Mouse (Mus musculus): ENCODE measurements around the gene Erp29. TPM values are rescaled to one million over a fixed set of nuclear protein-coding genes. Genes with fewer than 3 reads are reported as not detected.
A peak's percentile ranks its signal among the peaks of the same experiment; 100 is the strongest.
"Not testable (repeated sequence)": the region's sequence is repeated elsewhere in the genome, so short reads cannot be mapped to it uniquely, and the experiment has no call there.

Gene Erp29
- 110 and 116 TPM in 2 replicates for total RNA-seq (2021)
- long read RNA-seq, experiment 1, full-length matches to known transcripts: 70 of 80 reads
- long read RNA-seq, experiment 1, partial matches to known transcripts: 0 of 80 reads
- long read RNA-seq, experiment 1, other reads (novel, unspliced or antisense): 10 of 80 reads
- long read RNA-seq, experiment 2, full-length matches to known transcripts: 66 of 77 reads
- long read RNA-seq, experiment 2, partial matches to known transcripts: 9 of 77 reads
- long read RNA-seq, experiment 2, other reads (novel, unspliced or antisense): 2 of 77 reads

DNA sequence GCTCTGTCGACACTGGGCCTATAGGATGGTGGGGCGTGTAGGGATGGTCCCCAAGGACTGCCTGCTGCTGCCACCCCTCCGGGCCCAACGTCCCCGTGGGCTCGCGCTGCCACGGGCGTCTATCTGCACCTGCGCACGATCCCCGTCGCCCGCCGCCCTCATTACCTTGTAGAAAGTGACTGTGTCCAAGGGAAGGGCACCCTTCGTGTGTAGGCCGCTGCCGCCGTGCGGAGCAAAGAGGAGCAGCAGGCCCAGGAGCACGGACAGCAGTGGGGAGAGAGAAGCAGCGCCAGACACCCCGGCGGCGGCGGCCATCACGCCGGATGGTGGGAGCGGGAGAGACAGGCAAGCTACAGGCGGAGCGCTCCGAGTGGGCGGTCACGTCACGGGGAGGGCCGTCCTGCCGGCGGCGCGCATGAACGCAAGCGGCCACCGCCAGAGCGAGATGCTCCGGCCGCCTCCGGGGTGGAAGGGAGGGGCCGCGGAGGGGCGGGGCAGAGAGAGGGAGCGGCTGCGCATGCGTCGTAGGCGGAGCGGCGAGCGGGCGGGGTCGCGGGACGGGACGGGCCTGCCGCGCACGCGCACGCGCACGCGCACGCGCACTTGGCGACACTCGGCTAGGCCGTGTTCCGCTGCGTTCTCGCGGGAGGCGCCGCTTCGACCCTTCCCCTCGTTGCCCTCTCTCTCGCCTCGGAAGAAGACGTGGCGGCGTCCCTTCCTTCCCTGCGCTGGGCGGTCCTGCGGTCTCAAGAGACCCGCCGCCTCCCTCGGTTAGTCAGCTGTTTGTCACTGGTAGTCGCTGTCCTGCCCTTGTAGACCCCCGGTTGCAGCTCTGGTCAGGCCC lies at the start of gene Erp29:
TSS of gene Erp29 (minus strand) at position 481 of the 844 bp plus-strand sequence.
- DNase-seq: peak; percentile 100

DNA sequence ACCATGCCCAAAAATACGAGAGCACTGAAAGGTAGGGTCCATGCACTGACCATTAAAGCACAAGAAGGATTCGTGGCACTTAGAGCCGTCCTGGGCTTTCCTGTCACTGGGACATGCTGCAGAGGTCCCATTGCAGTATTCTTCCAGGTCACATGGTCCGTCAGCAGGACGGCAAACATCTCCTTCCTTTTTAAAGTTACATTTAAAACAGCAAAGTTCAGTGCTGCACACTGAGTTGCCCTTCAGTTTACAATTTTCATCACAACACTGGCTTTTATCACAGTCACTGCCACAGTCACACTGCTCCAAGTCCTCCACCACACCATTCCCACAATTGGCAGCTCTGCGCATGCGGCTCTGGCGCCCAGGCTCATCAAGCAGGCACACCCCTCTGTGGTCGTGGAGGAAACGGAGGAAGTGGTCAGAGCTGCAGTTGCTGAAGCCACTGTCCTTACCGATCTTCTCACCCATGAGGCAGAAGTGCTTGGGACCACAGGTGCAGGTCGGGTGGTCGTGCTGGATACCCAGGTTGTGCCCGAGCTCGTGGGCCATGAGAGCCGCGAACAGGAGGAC lies 49.2 kb upstream of the Erp29 start:
- DNase-seq: not testable (repeated sequence)

DNA sequence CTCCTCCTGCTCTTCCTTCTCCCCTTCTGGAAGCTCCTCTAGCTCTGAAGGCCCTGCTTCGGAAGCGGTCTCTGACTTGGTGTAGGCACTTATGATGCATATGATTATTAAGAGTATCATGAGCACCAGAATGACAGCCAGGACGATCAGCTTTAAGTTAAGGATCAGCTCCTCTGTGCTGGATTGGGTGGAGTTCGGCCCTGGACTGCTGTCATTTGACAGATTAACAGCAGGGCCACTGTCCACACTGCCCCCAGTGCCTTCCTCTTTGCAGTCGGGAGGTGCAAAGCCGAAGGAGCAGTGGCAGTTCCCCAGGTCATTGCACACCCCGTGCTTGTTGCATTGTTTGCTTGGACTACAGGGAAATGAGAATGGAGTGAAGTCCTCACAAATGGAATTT lies 48.4 kb upstream of the Erp29 start:
- no peak for DNase-seq

DNA sequence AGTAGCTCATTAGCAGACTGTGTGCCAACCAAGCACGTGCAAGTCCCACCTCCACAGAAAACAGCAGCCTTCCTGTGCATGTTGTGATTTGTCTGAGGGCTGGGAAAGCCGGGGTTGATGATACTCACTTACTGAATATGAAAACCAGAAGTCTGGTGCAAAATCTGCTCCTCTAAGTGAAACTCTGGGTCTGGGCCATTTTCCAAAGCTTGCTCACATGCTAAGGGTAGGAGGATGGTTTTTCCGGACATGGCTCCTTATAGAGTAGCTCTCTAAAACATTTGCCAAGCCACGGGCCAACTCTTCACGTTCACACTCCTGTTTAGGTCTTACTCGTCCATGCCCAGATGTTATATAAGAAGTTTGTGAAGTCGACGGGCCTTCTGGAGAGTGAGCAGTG lies 41.0 kb upstream of the Erp29 start:
- DNase-seq: no peak

DNA sequence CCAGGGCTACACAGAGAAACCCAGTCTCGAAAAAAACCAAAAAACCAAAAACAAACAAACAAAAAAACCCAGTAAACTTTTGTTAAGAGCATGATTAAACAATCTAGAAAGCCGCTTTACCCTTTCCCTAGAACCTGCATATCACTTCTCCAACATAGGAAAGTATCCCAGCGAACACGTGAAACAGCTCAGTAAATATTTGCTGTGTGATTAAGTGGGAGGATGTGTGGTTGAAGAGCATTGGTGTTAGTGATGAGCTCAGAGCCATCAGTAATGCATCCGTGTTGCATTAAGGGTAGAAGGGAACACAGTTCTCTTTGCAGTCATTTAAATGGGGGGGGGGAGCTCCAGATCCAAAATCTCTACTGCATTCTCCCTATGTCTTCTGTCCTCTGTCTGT lies 32.5 kb upstream of the Erp29 start:
- no peak for DNase-seq

DNA sequence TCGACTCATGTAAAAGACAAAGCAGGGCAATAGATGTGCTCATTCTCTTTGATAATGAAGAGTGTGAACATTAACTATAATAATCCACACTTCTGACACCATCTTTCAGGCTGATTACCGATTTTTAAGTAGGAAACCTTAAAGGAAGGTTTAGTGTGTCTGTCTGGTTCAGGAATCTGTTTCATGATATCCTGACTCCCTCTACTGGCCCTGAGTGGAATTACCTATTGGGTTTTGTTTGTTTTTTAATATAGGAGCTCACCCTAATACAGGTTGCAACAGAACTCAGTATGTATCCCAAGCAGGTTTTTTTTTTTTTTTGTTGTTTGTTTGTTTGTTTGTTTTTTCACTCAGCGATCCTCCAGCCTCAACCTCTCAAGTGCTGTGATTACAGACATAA lies 25.4 kb upstream of the Erp29 start:
- peak; percentile 42 for DNase-seq

DNA sequence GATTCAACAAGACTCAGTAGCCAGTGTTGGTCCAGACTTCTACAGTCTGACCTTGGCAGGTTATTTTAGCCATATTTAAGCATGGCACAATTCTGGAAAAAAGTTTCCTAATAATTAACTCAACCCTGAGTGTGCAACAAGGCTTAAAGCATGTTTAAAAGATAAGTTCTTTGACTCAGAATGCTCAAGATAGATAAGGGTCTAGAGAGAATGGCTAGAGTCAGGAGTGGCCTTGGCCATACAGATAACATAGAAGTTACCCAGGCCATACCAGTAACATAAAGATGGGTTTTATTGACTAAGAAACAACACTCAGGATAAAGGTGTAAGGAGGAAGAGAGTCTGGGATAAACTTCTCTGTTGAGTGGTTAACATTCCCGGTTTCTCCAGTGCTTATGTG lies 23.7 kb upstream of the Erp29 start:
- no peak for DNase-seq

DNA sequence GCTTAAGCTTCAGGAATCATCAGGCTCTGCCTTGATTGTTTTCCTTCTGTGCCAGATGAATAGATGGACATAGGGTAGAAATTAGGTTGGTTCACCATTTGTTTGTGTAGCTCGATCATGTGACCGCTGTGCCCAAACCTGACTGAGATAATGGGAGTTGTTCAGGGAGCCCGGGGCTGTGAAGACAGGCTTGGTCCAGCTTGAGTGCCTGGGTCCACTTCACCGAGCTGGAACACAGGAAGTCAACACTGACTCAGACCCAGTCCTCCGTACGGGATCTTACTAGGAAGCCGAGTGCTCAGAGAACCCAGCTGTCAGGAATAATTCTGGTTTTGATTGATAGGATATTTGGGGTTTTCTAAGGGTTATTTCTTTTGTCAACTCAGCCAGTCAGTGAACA lies 22.3 kb upstream of the Erp29 start:
- DNase-seq: no peak

DNA sequence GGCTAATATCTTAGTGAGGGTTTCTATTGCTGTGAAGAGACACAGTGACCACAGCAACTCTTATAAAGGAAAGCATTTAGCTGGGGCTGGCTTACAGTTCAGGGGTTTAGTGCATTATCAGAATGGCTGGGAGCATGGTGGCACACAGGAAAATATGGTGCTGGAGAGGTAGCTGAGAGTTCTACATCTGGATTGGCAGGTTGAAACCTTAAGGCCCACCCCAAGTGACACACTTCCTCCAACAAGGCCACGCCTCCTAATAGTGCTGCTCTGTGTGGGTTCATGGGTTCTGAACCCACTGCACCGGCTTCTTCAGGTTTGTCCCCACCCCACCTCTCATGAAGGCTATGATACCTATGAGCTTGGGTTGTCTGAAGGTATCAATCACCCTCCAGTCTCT lies 20.1 kb upstream of the Erp29 start:
- no peak for DNase-seq

DNA sequence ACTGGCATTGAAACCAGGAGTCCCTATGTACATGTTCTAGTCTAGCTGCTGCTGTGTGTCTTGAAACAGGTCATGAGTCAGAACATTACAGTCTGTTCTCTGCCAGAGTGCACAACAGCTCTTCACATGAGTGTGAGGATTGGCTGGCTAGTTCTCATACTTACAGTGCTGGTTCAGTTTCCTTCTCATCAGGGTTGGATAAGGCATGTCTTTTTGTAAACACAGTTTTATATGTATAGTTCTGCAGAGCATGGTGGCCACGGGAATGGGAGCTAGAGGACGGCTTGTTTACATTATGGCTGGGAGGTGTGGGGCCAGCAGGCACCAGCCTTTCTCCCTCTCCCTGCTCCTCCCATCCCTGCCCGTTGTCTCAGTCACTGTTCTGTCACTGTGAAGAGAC lies 17.3 kb upstream of the Erp29 start:
- no peak for DNase-seq

DNA sequence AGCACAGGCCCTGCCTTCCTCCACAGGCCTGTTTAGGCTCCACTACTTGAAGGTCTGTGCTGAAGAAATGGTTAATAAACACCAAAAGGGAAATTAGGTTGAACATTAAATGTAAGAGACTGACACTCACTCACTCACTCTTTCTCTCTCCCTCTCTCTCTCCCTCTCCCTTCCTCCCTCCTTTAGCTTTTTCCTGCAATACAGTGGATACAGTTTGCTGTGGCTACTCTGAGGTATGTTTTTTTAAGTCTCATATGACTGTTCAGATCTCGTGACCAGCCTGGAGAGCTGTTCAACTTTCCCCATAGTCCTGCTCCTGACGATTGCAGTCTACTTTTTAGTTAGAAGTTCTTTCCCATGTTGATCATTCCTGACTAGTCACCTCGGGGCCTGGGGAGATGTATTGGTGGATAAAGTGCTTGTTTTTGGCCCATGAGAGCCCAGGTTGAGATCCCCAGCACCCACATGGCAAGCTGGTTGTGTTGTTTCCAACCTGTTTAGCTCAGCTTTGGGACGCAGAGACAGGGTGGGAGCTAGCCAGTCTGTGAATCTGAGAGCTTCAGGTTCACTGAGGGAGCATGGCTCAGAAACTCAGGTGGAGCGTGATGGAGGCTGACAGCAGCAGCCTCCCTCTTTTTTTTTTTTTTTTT lies 11.4 kb upstream of the Erp29 start:
- DNase-seq: no peak

DNA sequence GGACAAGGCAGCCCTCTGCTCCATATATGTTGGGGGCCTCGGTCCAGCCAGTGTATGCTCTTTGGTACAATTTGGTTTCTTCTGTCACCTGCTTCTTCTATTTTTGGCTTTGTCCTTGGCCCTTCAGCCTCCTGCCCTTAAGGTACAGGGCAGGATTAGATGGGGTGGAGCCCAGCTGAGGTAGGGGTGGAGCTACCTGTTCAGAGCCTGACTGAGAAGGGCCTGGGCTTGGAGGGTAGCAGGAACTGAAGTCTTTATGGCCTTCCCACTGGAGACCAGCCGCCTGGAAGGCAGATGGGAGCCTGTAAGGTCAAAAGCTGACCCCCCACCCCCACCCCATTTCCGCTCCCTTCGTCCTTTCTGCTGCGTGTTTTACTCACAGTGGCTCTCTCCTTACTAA lies 10.7 kb upstream of the Erp29 start:
- no peak for DNase-seq

DNA sequence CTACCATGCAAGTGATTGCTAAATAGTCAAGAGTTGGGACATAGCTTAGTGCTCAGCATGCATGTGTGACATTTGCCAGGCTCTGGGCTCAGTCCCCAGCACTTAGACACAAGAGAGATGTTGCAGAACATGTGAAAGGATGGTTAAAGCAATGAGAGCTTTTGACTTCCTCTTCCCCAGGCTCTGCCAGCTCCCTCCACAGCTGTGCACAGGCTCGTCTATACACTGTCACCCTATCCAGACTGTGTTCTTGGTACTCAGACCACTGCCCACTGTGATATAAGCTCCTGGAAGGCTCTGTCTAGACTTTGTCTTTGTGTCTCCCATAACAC lies 9.8 kb upstream of the Erp29 start:
- no peak for DNase-seq

DNA sequence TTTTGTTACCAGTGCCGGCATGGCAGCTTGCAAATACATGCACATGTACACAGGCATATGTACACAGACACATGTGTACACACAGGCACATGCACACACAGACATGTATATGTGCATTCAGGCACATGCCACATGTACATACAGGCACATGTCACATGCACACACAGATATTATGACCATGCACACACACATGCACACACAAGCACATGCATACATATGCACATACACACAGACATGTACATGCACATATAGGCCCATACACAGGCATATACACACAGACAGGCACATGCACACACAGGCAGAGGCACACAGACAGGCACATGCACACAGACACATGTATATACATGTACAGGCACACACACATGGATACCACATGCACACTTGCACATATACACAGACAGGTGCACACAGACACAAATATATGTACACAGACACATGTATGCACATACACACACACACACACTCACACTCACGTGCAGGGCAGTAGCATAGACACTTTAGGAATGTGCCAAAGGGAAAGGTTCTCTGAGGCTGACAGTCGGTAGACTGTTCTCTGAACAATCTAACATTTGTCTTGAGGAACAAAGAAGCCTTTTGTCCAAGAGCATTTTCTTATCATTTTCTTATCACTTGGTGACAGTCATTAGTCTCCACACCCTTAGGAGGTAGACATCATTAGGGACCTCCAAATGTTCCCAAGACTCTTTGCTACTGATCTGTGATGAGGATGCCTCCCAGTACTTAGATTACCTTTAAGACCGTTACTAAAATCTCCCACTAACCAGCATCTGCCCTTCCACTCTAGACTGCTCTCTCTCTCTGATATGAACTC lies 9.2 kb upstream of the Erp29 start:
- DNase-seq: no peak

DNA sequence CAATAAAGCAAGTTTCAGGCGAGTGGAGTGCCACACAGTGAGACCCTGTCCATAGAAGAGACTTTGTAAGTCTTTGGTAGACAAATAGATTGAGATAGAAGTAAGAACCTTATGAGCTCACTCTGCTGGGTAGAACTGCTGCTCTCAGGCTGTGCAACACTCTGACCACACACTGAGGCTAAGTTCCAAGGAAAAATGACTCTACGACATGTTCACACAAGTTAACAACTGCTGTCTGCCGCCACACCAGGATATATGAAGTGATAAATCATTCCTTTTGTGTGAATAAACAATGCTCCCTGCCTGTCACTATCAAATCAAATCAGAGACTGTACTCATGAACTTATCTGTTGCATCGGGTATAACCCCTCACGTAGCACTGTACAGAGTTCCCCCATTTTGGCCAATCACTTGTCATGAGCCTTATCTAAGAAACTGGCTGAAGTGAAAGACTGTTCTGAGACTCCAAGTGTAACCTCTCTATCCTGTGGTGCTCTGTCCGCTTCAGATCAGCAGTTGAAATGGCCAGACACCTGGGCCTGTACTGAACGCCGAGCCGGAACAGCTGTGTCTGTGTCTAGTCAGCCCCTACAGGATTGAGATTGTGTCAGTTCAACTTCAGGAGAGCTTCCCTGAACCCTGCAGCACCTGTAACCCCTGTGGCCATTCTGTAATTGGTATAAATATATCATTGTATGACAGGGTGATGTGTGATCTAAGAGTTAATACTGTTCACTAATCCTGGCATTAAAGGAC lies 3.4 kb upstream of the Erp29 start:
- no peak for DNase-seq

DNA sequence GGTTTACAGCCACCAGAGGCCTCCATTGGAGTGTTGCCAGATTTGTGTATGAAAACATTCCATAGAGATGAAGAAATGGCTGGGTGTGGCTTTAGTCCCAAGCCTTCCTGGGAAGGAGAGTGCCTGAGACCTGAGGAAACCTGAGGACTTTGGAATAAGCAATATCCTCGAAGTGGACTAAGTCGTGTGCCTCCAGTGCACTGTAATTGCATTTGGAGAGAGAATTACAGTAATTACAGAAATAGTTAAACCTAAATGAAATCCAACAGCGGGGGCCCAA lies 2.1 kb upstream of the Erp29 start:
- peak; percentile 45 for DNase-seq

DNA sequence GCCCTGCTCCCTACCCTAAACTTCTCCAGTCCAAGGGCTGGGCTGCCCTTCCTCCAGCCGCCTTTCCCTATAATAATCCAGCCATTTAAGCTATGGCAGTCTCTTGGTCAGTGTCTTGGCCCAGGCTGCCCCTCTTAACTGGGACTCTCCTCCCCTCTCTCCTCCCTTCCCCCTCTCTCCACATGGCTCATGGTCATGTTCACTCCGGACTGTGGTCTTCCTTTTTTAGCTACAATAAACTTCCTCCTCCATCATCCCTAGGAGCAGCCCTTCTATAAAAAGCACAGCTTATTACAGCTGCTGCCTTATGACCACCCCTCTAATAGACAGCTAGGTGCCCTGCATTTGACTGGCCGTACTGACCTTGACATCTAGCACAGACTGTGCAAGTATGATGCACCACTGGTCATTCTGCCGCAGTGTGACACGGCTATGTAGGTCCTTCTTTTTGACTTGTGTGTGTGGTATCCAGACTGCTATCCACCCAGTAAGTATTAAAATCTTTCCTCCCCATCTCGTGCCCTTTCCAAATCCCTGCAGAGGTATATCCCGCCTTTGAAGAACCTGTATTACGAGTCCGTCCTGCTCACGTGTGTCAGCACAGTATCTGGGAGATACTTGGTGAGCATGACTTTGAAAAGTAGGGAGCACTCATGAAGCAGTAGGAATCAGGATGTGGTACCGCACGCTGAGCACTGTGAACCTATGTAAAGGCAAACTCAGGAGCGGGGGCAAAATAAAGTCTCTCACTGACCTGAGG lies 1.6 kb upstream of the Erp29 start:
- no peak for DNase-seq

DNA sequence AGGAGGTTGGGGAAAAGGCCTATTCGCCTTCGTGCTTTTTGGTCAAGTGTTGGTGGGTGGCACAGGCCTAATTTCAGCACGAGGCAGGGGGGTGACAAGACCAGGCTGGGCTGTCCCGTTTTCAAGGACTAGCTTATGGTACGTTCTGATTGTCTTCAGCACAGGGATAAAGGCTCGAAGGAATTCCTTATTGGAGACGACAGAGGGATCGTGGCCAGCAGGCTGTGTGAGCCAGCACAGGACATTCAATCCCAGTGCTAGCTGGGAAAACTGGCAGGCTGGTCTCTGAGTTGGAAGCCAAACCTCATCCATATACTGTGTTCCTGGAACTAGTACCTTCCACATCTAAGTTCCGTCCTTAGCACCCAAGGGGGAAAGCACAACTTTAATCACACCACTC lies 600 bp upstream of the Erp29 start:
- peak; percentile 67 for DNase-seq

DNA sequence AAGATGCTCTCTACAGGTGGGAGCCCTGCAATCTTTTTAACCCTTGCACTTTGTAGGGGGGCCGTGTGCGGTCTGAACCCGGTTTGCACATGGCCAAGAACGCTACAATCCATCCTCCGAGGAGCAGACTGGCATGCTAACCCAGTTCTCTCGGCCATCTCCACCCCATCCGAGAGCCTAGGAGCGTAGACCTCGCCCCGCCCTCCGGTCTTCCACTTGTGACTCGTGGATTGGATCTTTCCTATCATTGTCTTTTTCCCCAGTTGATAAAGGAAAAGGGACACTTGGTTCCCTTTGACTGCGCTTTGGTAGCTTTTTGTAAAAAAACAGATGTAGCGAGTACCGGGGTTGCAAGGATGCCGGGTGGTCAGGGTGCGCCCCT lies 671 bp downstream of the Erp29 start, which contains the start of gene Tmem116:
TSS of gene Tmem116 (plus strand) at position 250 of the 382 bp plus-strand sequence.
- DNase-seq: peak; percentile 59

DNA sequence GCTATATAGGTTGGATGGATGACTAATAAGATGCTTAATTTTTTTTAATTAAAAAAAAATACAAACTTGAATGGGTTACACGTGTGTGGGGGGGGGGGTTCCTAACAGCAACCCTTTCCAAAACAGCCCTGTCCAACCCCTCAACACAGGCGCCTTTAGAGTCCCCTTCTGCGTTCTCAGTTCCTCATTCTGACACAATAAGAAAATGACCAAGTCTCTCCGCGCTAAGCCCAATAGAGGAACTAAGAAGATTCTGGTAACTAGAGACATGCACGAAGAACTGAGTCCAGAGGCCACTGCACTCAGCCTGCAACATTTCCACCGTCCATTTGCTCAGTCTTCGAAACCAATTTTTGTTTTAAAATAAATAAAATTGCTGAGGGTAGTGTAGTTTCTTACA lies 1.1 kb downstream of the Erp29 start:
- DNase-seq: no peak

DNA sequence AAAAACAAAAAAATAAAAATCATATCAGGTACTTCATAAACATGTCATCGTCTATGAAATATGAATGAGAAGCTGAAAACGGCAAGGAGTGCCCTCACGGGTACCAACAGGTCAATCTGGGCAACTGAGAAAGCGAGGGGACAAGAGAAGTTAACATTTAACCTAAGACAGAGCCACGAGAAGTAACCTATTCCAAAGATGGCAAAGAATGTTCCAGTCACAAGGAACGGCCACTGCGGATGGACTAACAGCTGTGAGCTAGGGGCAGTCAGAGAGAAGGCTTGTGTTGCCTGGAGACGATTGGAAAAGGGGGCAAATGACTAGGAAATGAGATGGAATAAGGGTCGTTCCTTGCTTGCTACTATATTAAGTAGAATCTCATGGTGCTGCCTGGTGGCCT lies 1.8 kb downstream of the Erp29 start:
- no peak for DNase-seq

All from adrenal gland, postnatal 14 days (tissue).